Mouse (Mus musculus) small intestine, adult 2 months (tissue): Measurements from ENCODE around the gene Strn4.

ENCODE experiments used
- CTCF ChIP-seq: fragments of 200-500 bp; IDR thresholded peaks from 2 replicates; pipeline ENCODE4 v1.5.1; 2012; ENCODE audit warnings: low read depth, mild to moderate bottlenecking, control low read depth, inconsistent platforms, low read length, moderate library complexity, mixed read lengths; ENCODE audit not compliant: insufficient replicate concordance, insufficient read length; ENCODE audit errors: extremely low read depth
- POLR2A ChIP-seq: fragments of 200-500 bp; IDR thresholded peaks from 2 replicates; pipeline ENCODE4 v1.6.1; 2012; ENCODE audit warnings: low read depth, mild to moderate bottlenecking, control low read depth, inconsistent platforms, low read length, moderate library complexity

DNA sequence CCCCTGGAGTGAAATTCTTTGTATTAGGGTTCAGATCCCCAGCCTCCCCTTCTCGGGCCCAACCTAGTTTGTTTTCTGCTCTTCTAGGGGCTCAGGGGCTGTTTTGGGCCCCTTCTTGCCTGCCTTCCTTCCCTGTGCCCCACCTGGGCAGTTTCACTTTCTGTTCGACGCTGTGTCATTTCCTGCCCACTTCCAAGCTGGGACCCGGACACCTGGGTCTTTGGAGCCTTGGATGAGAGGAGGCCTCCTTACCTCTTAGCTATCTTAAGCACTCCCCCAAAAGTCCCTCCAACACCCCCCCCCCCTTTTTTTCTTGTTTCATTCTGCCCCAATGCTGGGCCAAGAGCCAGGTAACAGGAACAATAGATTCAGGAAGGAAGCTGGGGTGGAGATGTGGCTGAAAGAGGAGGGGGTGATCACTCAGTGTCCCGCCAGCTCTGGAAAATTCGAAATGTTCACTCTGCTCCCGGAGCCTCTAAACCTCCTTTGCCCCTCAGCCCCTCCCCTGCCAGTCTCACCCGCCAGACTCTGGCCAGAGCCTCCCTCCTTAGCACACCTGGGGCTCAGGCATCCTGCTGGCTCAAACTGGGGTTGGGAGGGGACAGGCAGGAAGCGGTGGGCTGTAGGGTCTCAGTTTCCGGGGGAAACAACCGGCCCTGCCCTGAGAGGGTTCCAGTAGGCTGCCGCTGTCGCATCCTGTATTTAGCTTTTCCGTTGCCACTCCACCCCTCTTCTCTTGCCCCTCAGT lies 29.6 kb downstream of the Strn4 start:
- TF ChIP-seq POLR2A (no peak), CTCF (no peak)
